Mouse (Mus musculus) myocyte (in vitro differentiated cells): ENCODE measurements at regions not wholly inside any gene's neighbourhood (a gene's known extent, or its start where the extent isn't known, plus 50 kb on each side); places are given as distances from the start of the nearest gene placed in this dataset.

Experiments
- CEBPB ChIP-seq: IDR thresholded peaks from 2 replicates; pipeline ENCODE4 v1.6.1; 2011; ENCODE audit warnings: mild to moderate bottlenecking, moderate library complexity; ENCODE audit not compliant: poor library complexity, insufficient read depth, severe bottlenecking
- E2F4 ChIP-seq: IDR thresholded peaks from one replicate; pipeline ENCODE4 v1.6.1; 2011; ENCODE audit warnings: mild to moderate bottlenecking, control low read depth, moderate library complexity; ENCODE audit not compliant: insufficient read depth
- MAX ChIP-seq: IDR thresholded peaks from one replicate; pipeline ENCODE4 v1.6.1; 2011; ENCODE audit warnings: low read depth, mild to moderate bottlenecking, control low read depth
- MYOD1 ChIP-seq, 3 experiments: IDR thresholded peaks; one replicate each; pipeline ENCODE4 v1.6.1; 2011; ENCODE audit warnings: control low read depth in 2 of 3, low read depth in 2 of 3, mild to moderate bottlenecking in 2 of 3, moderate library complexity in 1 of 3; ENCODE audit not compliant: insufficient read length in 2 of 3, control insufficient read depth in 1 of 3
- MYOG ChIP-seq, 3 experiments: IDR thresholded peaks; one replicate each; pipeline ENCODE4 v1.6.1; 2011; ENCODE audit warnings: control low read depth in 2 of 3, low read depth in 2 of 3, mild to moderate bottlenecking in 2 of 3; ENCODE audit not compliant: insufficient read length in 2 of 3, control insufficient read depth in 1 of 3, insufficient read depth in 1 of 3
- POLR2A ChIP-seq: IDR thresholded peaks from one replicate; pipeline ENCODE4 v1.6.1; 2011; ENCODE audit warnings: low read depth, mild to moderate bottlenecking, control low read depth, moderate library complexity; ENCODE audit not compliant: insufficient read length
- POLR2AphosphoS2 ChIP-seq: IDR thresholded peaks from one replicate; pipeline ENCODE4 v1.6.1; 2011; ENCODE audit warnings: low read depth, control low read depth; ENCODE audit not compliant: insufficient read length
- REST ChIP-seq: IDR thresholded peaks from one replicate; pipeline ENCODE4 v1.6.1; 2011; ENCODE audit warnings: mild to moderate bottlenecking, control low read depth, moderate library complexity; ENCODE audit not compliant: insufficient read depth, insufficient read length
- TCF12 ChIP-seq: IDR thresholded peaks from one replicate; pipeline ENCODE4 v1.6.1; 2011; ENCODE audit warnings: mild to moderate bottlenecking, control low read depth; ENCODE audit not compliant: poor library complexity, insufficient read depth, severe bottlenecking
- TCF3 ChIP-seq: IDR thresholded peaks from one replicate; pipeline ENCODE4 v1.6.1; 2011; ENCODE audit warnings: low read depth, control low read depth; ENCODE audit not compliant: insufficient read length
- USF1 ChIP-seq: IDR thresholded peaks from one replicate; pipeline ENCODE4 v1.6.1; 2011; ENCODE audit warnings: low read depth, mild to moderate bottlenecking, control low read depth, moderate library complexity

DNA sequence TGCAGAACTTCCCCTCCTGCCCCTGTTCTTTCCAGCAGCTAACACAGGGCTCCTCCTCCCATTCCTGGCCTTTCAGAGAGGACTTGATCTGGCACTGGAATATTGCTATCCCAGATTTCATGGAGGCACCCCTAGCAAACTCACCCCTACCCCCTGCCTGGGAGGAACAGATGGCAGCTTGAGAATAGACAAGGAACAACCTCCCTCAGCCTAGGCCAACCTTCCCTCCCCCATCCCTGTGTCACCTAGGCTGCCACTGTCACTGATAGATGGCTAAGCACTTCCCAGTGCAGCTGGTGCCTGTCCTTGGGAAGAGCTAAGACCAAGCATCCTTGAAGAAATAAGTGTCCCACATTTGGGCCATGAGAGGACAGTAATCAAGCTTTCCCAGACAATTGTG is 55.5 kb upstream of the Manea start:
- TF ChIP-seq POLR2A (no peak), POLR2AphosphoS2 (no peak), MYOG (IDR thresholded peaks at IDR 0.05; ENCODE audit: control insufficient read depth in 1 of 3, insufficient read depth in 1 of 3, insufficient read length in 2 of 3, low read depth in 2 of 3) (no peak), CEBPB (no peak), MAX (no peak), USF1 (no peak), MYOD1 (IDR thresholded peaks at IDR 0.05; ENCODE audit: control insufficient read depth in 1 of 3, insufficient read length in 2 of 3, low read depth in 2 of 3) (no peak), E2F4 (no peak), REST (no peak), TCF12 (no peak), TCF3 (no peak)
